13 mouse cellular contexts compared by ENCODE assay signal in the genomic region with DNA sequence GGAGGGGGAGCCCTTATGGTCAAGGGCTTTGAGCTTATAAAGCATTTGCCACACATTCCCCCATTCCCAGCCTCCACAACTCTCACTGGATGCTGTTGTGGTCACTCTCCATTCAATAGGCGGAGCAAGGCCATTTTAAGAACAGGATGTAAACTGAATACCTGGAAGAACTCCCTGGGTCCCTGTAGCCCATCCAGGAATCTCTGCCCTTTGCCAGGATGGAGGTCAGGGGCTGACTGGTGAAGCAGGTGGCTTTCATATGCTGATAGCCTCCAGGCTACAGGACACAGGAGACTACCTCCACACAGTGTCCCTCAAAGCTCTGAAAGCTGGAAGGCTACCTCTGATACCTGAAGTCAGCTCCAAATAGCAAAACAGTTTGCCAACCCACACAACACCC.
"Had no signal": no experiment of that assay in that cellular context is flagged by ENCODE, and none has a peak within 500 bp of the region (broad histone marks: within the 10 kb centered on the region; RNA-seq: fewer than 3 reads in every experiment).

No protein-coding gene starts in this region.

- ATAC-seq: liver, postnatal 0 days; lung, postnatal 0 days had no signal

- H3K27me3 ChIP-seq: limb, embryonic 15.5 days; stomach, embryonic 15.5 days had no signal

- H3K9ac ChIP-seq: limb, embryonic 15.5 days; liver, embryonic 14.5 days; liver, postnatal 0 days; lung, embryonic 14.5 days; stomach, embryonic 15.5 days had no signal

- DNase-seq: layer of hippocampus, adult 9-11 months; liver, postnatal 0 days; lung, embryonic 14.5 days; midbrain, embryonic 14.5 days; thymus, postnatal 25 days had no signal

- H3K27ac ChIP-seq: kidney, postnatal 0 days; layer of hippocampus, adult 2 months; limb, embryonic 15.5 days; liver, embryonic 14.5 days; macrophage; stomach, embryonic 15.5 days had no signal

- H3K4me3 ChIP-seq: layer of hippocampus, adult 2 months; limb, embryonic 15.5 days; stomach, embryonic 15.5 days had no signal

- H3K9me3 ChIP-seq: limb, embryonic 15.5 days; stomach, embryonic 15.5 days had no signal

- H3K4me2 ChIP-seq: limb, embryonic 15.5 days; liver, embryonic 11.5 days; lung, embryonic 14.5 days; stomach, embryonic 15.5 days had no signal

- H3K36me3 ChIP-seq: limb, embryonic 15.5 days; stomach, embryonic 15.5 days had no signal
